Mouse (Mus musculus) G1E-ER4 (cell line): Measurements from ENCODE around the gene 2810459M11Rik. TPM values are rescaled to one million over a fixed set of nuclear protein-coding genes. Genes with fewer than 3 reads are reported as not detected.

Source experiments
- GATA1 ChIP-seq: IDR thresholded peaks from one replicate; pipeline ENCODE4 v1.8.0; 2012; ENCODE audit warnings: low read length, inconsistent platforms
- polyA plus RNA-seq: library from polyadenylated mRNA; stranded (reverse); fragments of >175 nt; gene quantifications from 2 replicates; pipeline ENCODE4 v1.2.3, GENCODE M21; 2012

The 2810459M11Rik gene
- polyA plus RNA-seq = not detected in 2 replicates

DNA sequence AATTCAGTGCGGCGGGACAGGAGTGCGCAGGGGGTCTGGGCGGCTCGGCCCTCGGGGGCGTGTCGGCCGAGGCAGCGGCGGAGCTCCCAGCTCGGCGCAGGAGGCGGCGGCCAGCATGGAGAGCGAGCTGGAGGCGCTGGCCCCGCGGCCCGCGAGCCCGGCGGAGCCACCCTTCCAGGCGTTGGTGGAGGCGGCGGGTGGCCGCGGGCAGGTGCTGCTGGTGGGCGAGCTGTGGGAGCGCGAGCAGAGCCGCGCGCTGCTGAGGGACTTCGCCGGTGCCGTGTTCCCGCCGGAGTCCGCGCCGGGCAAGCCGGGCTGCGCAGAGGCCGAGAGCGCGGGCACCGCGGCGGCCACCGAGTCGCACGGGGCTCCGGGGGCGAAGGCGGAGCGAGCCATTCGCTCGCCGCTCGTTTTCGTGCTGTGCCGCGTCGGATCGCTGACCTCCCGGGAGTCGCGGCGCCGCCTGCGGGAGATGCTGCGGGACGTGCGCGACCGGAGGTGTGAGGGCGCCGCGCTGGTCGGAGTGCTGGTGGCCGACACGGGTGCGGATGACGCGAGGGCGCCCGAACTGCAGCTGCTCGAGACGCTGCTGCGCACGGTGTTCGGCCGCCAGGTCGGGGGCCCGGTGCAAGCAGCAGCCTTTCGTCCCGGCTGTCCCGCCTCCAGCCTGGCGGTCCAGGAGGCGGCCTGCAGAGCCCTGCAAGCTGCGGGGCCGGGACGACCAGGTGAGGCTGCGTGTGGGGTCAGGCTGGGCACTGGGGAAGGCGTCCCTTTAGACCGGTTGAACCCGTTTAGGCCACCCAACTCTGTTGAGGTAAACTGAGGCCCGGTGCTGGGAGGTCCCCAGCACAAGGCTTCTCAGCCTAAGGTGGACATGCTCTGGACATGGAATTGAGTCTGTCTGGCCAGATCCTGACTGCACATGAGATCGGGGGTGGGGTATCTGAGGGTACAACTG lies at the start of gene 2810459M11Rik:
2810459M11Rik (plus strand) TSS at position 16 of the 958 bp plus-strand sequence.
- no peak for TF ChIP-seq GATA1

DNA sequence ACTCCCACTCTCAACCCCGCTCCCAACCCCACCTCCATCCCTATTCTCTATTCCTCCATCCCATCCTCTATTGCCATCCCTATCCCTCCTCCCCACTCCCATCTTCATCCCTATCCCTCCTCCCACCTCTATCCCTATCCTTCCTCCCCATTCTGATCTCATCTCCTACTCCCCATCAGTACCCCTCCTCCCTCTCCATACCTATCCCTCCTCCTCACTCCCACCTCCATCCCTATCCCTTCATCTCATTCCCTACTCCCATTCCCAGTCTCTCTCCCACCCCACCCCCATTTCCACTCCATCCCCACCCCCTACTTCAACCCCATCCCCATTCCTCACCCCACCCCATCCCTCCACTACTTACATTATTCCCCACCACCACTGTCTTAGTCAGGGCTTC lies 48.4 kb upstream of the 2810459M11Rik start:
- no peak for TF ChIP-seq GATA1

DNA sequence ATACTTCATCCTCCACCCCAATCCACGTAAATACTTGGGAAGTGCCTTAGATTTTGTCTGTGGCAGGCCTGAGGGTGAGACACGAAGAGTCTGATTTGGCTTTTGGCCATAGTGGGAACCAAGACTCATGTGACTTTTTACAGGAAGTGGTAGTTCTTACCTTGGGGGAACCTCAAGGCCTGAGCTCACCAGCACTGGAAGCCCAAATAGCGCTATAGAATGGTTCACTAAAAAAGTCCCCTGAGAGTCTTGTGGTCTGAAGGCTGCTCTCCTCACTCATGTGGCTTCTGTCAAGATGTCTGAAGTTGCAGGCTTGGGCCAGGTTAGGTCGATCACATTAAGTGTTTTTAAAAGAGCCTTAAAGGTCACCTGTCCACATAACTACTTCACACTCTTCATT lies 47.7 kb upstream of the 2810459M11Rik start:
- TF ChIP-seq GATA1 = no peak

DNA sequence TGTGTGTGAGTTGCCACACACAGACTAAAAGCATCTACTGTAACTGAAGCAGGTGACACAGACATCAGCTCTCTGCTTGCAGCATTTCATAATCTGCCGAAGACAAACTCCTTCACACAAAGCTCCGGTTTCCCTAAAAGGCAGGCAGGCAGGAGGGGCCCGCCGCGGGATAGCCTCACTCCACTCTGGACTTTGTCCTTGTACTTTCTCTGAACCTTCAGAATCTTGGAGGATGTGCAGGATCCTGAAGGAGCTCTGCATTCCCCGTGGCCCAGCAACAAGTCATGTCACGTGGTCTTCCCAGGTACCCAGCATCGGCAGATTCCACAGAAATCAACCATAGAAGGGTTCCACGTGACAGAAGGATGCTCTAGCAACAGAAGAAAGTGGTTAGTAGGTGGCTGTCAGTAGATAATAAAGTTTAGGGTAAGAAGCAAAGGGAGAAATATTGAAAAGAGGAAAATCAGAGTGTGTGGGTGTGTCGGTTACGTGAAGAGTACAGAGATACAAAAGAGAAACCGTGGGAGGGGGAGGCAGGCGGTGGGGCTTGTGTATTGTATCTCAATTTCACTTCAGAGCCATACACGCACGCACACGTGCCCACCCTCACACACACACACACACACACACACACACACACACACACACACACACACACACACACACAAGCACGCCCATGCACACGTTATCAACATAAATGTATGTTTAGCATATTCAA lies 45.7 kb upstream of the 2810459M11Rik start:
- TF ChIP-seq GATA1 = no peak

DNA sequence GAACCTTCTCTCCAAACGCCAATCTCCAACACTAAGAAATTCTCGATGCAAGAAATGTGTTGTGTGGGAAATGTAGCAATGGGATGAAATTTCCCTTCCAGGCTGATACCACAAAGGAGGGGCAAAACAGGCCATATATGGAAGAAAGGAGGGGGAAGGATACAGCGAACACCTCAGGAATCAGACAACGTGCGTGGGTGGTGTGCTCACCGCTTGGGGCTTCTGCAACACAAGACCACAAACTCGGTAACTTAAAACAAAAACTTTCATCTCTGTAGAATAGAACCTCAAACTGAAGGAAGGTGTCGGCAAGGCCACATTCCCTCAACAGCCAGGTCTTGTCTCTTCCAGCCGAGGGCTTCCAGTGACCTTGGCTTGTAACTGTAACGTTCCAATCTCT lies 40.1 kb upstream of the 2810459M11Rik start:
- TF ChIP-seq GATA1 = no peak

DNA sequence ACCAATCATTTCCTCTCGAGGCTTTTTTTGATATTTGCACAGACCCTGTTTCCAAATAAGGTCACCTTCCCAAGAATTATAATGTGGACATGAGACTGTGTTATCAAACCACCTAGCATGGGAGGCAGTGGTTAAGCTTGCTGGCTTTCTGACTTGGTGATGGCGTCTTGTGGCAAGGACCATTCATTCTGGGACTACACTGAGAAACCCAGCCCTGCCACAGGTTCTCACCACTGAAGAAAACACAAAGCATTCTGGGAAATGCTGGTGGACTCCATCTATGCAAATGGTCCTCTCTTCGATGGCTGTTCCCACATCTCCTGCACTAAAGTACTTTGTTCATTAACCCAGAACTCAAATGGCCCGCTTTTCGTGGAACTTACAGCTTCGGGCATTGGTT lies 39.6 kb upstream of the 2810459M11Rik start:
- TF ChIP-seq GATA1 = no peak

DNA sequence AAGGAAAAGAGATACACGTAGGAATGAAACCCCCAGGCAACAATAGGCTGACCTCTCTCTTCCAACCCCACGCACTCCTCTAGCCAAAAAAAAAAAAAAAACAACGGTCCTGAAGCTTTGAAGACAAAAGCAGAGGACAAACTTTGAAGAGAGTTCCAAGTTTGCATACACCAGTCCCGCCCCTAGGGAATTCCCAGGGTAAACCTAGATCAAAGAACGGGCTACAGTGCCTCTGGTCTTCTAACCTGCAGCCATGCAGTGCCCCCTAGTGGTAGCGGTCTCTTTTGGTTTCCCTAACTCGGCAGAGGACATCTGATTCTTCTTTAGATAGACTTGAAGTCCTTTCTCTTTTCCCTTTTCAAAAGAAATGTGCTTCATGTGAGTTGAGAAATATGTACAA lies 37.9 kb upstream of the 2810459M11Rik start:
- TF ChIP-seq GATA1 = no peak

DNA sequence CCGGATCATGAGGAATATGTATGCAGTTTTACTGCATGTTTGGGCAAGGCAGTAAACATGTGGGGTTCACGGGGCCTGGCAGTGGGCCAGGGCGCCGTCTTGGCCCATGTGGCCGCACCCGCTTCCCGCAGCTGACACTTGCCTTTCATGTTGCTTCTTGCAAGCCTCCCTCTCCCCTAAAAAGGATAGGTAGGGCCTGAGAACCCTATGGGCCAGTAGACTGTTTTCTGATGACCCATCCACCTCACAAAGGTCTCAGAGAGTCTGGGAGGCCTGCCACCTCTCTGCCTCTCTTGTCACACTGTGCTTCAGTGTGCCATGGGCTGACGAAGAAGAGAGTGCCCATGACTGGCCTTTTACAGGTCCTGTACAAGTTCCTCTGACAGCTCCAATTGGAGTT lies 29.1 kb upstream of the 2810459M11Rik start, which contains the start of gene Spata3:
Spata3 (plus strand) TSS at position 301 of the 400 bp plus-strand sequence.
- no peak for TF ChIP-seq GATA1

DNA sequence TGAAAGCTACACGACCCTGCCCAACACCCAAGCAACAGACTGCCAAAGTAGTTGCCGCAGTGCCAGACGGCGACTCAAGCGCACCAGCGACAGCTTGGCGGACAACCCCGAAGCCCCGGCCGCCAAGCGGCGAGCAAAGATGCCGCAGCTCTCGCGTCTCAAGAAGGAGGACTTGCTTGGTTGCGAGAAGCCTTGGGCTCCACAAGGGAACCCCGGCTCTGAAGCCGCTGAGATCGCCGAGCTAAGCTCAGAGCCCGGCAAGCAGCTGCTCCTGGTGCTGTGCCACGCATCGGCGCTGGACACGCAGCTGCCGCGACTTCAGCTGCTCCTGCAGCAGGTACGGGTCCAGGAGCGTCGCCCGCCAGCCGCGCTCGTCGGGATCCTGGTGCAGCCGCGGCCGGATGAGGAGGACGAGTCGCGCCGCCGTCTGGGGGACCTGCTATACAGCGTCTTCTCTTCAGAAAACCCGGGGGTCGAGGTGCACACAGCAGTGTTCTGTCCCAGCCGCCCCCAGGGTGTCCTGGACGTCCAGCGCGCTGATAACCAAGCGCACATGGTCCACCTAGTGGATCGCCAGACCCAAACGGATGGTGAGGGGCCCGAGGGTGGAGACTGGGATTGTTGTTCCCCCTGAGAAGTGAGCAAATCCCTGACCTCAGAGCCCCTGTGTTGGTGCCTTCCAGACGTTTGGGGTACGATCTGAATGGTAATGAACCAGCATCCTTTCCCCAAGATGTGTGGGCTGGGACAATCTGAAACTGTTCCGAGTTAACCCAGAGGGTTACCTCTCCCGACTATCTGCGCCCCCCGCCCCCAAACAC lies 27.2 kb upstream of the 2810459M11Rik start:
- no peak for TF ChIP-seq GATA1

DNA sequence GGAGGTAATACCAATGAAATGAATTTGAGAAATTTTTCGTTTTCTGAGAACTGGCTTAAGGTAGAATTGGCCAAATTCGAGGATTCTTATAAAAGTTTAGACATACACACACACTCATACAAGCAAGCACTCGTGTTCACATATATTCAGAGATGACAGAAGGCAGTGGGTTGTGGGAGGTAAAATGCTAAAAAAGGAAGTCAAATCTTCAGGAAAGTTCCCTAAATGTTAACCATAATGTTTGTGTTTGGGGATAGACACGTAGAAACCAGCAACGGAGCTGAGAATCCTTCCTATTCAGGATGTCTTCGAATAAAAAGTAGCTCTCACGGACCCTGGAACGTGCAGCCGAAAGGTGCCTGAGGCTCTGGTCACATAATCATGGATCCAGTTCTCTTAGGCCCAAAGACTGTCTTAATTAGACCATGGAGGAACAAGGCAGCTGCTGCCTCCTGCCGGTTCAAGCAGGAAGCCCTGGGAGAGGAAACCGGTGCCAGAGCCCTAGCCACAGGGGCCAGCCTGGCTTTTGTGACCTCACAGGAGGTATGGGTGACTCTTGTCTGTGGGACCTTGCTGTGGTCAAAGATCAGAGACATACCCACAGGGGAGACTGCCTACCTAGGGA lies 24.2 kb upstream of the 2810459M11Rik start:
- TF ChIP-seq GATA1 = no peak

DNA sequence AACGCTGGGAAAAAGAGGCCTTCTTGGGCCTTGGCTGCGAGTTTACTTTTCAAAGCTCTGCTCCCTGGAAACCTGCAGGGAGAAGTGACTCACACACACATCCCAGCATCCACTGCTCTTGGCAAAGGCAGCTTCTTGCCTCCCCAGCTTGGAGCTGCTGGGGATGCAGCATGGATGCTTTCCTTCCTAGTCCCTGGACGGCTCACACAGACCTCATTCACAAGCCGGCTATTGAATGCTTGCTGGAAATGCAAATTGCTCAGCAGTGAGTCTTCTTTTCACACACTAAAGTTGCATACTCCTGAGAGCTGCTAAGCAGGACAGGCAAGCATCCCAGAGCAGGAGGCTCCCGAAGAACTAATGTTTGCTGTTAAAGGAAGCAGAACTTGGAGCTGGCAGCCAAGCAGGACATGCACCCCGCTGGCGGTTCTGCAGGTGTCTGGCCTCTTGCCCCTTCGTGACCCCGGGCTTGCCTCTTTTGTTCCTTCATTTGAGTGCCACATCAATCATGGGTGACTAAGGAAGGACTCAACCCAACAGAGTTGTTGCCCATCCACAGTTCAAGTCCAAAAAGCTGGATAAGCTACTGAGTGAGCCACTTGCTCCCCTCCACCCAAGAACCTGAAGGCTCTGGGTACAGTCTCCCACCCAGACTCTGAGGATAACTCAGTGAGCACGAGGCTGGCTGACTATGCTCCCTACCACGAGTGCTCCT lies 13.2 kb upstream of the 2810459M11Rik start:
- TF ChIP-seq GATA1 = no peak

DNA sequence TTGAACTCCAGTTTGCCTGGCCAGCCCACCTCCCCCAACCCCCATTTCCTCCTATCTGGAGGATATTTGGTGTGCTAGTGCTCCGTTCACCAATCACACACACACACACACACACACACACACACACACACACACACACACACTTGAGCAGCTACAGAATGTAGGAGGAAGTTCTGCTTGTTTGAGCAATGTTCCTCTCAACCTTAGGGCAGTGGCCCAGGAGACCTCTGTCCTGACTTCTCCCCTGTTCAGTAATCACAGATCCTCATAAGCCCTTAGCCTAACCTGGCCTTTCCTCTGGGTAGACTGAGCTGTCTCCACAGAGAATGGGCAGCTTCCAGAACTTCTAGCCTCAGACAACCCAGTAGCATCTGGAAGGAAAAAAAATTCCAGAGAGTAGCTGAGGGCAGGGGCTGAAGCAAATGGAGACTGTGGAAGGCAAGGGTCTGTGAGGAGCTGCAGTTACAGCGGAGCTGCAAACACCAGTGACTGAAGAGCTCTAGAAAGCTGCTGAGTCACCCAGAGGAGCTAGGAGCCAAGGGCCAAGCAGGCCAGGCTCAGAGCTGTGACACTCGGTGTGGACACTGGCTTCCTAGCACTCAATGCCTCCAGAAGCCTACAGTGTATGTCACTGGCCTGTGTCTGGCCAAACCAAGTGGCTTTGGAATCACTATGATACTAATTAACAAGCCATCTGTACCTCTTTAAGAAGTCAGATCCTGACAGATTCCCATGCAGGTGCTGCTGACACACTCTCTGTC lies 7.3 kb upstream of the 2810459M11Rik start:
- TF ChIP-seq GATA1 = no peak

DNA sequence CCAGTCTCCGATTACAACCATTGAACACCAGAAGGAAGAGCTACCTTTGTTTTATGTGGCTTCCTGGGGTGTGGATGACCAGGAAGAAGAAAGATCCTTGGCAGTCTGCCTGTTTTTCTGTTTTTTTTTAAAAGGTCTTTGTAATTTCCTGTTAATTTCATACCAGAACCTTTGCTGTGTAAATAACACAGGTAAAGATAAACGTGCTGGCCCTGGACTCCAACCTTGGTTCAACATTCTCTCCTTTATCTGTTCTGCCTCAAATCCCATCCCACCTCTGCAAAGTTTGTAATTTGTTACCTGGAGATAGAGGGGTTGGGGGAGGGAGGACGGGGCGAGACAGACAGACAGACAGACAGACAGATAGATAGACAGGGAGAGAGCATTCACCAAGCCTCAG lies 5.5 kb upstream of the 2810459M11Rik start:
- TF ChIP-seq GATA1 = no peak

DNA sequence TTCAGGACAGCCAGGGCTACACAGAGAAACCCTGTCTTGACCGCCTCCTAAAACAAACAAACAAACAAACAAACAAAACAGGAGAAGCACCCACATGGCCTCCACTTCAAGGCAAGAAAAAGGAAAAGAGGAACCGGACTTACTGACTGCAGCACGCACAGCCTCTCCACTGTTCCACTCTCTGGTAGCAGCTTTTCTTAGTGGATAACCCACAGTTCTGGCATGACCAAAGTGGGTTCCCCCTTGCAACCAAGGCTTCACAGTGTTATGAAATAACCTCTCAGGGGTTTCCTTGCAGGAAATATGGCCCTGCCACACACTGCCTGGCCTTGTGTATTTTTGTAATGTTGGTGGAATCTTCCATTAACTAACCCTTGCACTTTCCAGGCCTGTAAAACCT lies 4.8 kb upstream of the 2810459M11Rik start:
- TF ChIP-seq GATA1 = no peak
